Mouse (Mus musculus) heart, postnatal 36 days (tissue): ENCODE data around the gene Snrpn. TPM values are rescaled to one million over a fixed set of nuclear protein-coding genes. Genes with fewer than 3 reads are reported as not detected.

Source experiments
- total RNA-seq, 2 experiments: library from RNA; stranded (reverse); gene quantifications; 2 replicates each; pipeline ENCODE4 v1.2.3; 2021

Snrpn gene
- total RNA-seq, 2 experiments from 2014 or later = 103 to 104 TPM

Other genes with a start within 250 kb of the Snrpn start
- 100 to 1,000 TPM; 235 to 328 TPM for gene Snurf, start 135.2 kb downstream of the Snrpn start, total RNA-seq
- 1 to 10 TPM; 3.1 to 3.4 TPM for gene Gm38393, start 135.2 kb downstream of the Snrpn start, total RNA-seq